Mouse (Mus musculus) retina, adult 2 months (tissue): Measurements from ENCODE around the gene Cpsf4l.

Source experiments
- DNase-seq: peaks from one replicate; pipeline ENCODE4 v3.0.0-alpha.2; 2012; ENCODE audit warnings: low read depth, low spot score

Cpsf4l gene

GRCm38 (mm10) chr11:113735151-113735550 lies 25.3 kb upstream of the Cpsf4l start:
- DNase-seq: no peak

DNA sequence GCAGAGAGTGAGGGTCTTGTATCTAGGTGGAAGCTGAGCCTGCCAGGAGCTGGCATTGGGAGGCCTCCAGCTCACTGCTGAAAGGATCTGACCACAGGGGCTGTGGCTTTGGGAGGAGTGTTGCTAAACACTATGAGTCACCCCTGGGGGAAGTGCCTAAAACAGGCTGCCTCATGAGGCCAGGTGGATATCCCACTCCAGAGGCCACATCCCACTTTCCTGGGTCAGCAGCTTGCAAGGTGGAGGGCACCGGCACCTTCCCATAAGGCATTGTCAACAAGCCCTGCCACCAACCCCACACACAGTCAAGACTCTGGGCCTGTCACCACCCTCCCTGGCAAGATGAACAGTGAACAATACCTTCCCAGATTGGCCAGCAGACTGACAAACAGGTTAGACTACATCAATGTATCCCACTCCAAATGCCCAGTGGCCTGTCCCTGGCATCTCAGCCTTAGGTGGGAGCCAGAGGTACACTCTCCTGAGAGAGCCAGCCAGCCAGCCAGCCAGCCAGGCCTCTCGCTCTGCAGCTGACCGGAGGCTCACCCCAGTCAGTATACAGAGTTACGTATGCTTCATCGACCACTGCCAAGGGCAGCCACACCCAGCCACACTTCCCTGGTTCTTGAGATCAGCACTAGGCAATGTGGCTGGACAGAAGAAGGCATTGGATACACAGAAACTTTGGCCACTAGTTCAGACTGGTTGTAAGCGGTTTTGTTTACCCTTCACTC lies 24.0 kb upstream of the Cpsf4l start:
- DNase-seq: no peak

- no peak for DNase-seq
These were observed 22.3 kb upstream of the Cpsf4l start for GRCm38 (mm10) chr11:113731945-113732612.

- DNase-seq: no peak
These were observed 21.1 kb upstream of the Cpsf4l start for GRCm38 (mm10) chr11:113730879-113731278.

DNA sequence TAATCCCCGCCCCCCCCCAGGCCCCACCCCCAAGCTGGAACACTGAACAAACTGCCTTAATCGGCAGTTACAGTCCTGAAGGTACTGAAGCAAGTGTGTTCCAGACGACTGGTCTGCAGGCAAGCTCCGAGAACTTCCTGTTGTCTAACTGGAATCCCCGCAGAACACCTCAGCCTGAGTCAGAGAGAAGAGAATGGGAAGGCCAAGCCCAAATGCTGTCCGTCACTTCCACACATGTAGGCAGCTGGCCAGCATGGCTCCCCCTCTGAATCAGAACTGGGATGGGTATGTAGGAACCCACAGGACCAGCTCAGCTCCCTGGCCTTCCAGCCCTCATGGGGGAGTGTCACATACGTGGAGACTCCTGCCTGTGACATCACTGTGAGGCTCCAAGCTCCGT lies 20.1 kb upstream of the Cpsf4l start:
- no peak for DNase-seq

DNA sequence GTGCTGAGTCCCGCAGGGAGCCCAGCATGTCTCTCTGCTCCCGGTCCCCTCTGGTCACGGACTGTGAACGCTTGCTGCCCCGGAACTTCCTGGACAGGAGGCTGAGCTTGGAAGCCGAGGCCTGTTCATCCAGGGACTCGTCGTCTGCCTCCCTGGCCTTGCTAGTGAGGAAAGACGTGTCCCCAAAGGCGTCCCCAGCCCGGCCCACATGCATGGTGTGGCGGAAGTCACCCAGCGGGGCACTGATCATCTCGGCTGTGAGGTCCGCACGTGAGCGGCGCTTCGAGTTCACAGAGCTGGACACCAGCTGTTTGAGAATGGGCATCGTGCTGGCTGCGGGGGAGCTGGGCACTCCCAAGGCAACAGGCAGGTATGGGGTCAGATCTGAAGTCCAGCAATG lies 19.4 kb upstream of the Cpsf4l start:
- DNase-seq: no peak

DNA sequence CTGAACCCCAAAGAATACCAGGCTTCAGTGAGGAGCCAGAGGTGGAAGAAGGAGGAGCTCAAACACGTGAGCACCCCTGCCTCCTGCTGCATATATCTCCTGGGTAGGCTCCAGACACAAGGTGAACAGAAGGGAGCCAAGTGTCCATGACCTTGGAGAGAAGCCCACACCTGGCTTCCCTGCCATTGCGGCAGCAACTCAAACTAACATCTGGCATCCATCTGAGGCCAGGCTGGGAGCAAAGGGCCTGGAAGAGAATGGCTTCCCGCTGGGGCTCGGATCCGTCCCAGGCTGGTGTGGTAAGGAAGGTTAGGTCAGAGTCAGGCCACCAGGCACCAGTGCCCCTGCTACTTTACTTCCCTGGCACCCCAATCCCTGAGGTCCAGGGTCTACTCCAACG lies 18.2 kb upstream of the Cpsf4l start:
- no peak for DNase-seq

GRCm38 (mm10) chr11:113726994-113727888 lies 17.4 kb upstream of the Cpsf4l start:
- no peak for DNase-seq

- DNase-seq: no peak
These were observed 15.6 kb upstream of the Cpsf4l start for GRCm38 (mm10) chr11:113725235-113726048.

DNA sequence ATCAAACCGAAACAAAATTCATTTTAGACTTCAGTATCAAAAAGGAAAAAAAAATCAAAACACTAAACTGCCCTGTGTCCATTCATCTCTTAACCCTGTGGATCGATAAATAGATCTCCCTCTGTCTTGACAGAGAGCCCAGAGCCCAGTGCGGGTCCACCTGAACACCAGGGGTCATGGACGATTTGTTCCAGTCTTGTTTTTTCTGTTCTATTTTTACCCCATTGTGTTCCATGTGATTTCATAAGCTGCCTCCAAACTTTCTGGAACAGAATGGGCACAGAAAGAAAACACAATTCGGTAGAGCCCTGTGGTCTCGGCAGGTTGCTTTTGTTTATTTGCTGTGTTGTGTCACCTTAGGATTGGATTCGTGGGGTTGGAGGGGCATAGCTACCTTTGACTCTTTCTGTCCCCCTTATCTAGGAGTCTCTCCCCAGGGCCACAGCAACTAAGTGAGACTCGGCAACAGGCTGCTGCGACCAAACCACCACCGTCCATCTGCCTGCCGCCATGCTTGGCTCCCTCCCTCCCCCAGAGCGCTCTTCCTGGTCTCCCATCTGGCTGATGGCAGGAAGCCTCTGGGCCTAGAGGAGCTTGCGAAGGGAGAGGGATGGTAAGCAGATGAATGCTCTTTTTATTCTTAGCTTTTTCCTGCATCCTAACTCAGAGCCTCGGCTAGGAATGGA lies 12.7 kb upstream of the Cpsf4l start:
- DNase-seq: no peak

- no peak for DNase-seq
These were observed 8.1 kb upstream of the Cpsf4l start for GRCm38 (mm10) chr11:113717767-113718424.

- no peak for DNase-seq
These were observed 6.3 kb upstream of the Cpsf4l start for GRCm38 (mm10) chr11:113716132-113716531.

- DNase-seq: no peak
These were observed 5.4 kb upstream of the Cpsf4l start for GRCm38 (mm10) chr11:113715078-113715674.

- no peak for DNase-seq
These were observed 1.2 kb upstream of the Cpsf4l start for GRCm38 (mm10) chr11:113711061-113711460.

- DNase-seq: no peak
These were observed 500 bp upstream of the Cpsf4l start for GRCm38 (mm10) chr11:113710257-113710777.

- DNase-seq: no peak
These were observed 545 bp downstream of the Cpsf4l start for GRCm38 (mm10) chr11:113709272-113709671.

- no peak for DNase-seq
These were observed 1.1 kb downstream of the Cpsf4l start for GRCm38 (mm10) chr11:113708629-113709213.

- no peak for DNase-seq
These were observed 3.7 kb downstream of the Cpsf4l start for GRCm38 (mm10) chr11:113705966-113706652.

- peak; percentile 53 for DNase-seq
These were observed 6.1 kb downstream of the Cpsf4l start for GRCm38 (mm10) chr11:113703758-113704157.
